Mouse (Mus musculus) liver, adult 10 weeks (tissue): ENCODE data around the gene Slc25a35. TPM values are rescaled to one million over a fixed set of nuclear protein-coding genes. Genes with fewer than 3 reads are reported as not detected.

Source experiments
- polyA plus RNA-seq: library from polyadenylated mRNA; stranded (reverse); fragments of 350-450 nt; fragmentation: Illumina TruSeq; extraction: RNeasy Lipid Tissue Mini Kit (QIAGEN cat#74804); gene quantifications from one replicate; pipeline ENCODE4 v1.2.3, GENCODE M21; 2014; ENCODE audit warnings: low read depth, low replicate concordance

Gene Slc25a35
- polyA plus RNA-seq, result 1.6 TPM

DNA sequence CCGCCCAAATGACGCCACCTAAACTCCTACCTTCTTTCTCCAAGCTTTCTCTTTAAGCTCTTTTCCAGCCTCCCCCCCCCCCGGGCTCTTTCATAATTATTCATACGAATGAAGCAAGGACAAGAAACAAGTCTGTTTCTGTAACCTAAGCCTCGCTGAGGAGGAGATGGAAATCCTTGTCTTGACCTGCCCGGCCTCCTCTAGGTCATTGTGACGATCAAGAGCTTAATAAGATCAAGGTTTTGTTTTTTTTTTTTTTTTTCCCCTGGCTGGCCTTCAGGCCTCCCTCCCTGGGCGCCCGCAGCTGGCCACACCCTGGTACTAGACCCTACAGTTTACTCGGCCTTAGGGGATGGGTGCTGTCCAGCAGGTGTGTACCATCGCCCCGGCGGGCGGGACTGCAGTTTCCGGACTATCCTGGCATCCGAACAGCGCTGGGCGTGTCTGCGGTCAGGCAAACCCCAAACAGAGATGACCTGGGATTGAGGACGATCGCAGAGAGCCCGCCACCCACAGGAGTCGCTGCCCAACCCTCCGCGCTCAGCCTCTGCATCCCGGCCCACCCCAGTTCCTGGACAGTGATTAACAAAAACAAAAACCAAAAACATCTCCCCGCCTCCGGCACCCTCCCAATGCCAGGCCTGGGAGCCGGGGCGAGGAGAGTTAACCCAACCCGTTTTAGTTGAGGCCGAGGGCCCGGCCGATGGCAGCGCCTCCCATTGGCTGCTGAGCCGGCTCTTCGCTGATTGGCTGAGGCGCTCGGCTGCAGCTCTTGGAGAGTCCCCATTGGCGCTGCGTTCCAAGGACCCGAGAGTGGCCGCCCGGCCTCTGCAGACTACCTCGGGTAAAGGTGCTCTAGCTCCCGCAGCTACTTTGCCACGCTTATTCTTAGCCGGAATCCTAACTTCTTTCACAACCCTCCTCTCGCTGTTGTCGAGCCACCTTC is at the start of gene Slc25a35:
Gene Slc25a35 (plus strand): TSS at position 795 of the 946 bp plus-strand sequence.

DNA sequence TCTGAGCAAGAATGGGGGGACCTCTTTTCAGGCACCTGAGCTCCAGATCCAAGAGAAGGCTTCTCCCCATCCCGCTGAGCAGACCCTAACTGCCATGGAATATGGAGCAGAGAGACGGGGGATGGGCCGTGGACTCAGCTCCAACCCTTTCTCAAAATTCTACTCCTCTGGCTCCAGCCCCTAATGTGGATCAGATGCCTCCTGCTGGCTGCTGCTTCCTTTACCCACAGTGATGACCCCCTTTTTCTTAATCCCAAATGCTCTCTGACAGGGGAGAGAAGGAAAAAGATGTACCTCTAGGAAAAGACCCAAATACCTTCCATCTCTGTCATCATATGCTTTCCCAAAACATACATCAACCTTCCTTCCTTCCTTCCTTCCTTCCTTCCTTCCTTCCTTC is 41.0 kb upstream of the Slc25a35 start, which contains the start of gene Odf4:
Gene Odf4 (minus strand): TSS at position 101 of the 400 bp plus-strand sequence.

DNA sequence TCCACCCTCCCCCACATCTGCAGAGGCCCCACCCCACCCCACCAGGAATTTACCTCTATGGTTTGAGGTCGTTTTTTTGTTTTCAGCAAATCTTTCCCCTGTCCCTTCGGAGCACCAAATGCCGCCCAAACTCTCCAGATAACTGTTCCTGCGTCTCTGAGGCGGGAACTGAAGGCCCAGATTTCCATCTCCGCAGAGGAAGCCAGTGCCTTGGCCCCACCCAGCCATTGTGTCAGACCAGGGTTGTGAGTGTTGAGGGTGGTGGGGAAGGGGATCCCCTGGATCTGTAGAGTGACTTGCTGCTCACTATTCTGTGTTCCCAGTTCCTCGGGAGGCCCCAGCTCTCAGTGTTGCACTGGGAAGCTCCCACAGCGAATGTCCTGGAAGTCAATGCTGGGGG is 10.6 kb upstream of the Slc25a35 start, which contains the start of gene Arhgef15:
Gene Arhgef15 (minus strand): TSS at position 173 of the 400 bp plus-strand sequence.

DNA sequence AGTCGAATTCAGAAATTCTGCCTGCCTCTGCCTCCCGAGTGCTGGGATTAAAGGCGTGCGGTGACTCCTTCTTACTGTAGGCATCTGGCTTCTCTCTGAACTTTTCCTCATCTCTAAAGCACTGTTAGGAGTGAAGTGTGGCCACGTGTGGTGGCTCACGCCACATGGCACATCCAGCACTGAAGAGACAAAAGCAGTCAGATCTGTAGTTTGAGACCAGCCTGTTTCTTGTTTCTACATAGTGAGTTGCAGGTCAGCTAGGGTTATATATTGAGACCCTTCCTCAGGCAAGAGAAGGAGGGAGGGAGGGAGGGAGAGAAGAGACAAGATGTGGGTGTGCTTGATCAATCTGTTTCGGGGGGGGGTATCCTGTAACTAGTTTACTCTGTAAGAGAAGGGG is 7.2 kb downstream of the Slc25a35 start, which contains the start of gene Rangrf:
Gene Rangrf (minus strand): TSS at position 101 of the 400 bp plus-strand sequence.

DNA sequence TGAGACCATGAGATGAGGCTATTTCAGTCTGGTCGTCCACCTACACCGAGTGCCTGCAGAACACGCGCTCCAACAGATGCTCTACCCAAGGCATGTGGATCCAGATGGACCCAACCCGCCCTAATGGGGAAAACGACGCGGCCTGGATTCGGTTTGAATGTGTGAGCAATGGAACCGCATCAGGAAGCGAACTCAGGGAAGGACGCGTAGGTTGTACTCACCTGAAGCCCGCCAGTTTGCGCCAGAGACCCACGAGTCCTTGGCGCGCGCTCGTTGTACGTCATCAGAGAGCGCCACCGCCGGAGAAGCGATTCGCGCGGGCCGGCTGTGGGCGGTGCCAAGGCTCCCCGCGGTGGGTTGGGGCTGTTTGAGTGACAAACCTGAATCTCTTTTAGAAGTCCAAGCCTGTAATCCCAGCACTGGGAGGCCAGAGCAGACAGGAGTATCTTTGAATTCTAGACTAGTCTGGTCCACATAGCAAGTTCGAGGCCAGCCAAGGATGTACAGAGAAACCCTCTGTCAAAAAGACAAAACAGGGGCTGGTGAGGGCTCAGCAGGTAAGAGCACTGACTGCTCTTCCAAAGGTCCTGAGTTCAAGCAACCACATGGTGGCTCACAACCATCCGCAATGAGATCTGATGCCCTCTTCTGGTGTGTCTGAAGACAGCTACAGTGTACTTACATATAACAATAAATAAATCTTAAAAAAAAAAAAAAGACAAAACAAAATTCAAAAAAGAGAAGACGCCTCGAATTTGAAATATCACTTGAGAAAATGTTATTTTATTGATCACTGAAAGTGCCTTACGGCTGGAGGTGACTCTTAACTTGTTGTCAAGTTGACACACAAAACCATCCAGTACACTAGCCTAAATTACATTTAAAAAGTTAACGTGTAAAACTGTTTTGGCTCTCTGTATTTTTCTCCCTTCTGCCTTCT is 40.5 kb downstream of the Slc25a35 start, which contains the start of gene Pfas:
Gene Pfas (minus strand): TSS at position 279 of the 940 bp plus-strand sequence.

DNA sequence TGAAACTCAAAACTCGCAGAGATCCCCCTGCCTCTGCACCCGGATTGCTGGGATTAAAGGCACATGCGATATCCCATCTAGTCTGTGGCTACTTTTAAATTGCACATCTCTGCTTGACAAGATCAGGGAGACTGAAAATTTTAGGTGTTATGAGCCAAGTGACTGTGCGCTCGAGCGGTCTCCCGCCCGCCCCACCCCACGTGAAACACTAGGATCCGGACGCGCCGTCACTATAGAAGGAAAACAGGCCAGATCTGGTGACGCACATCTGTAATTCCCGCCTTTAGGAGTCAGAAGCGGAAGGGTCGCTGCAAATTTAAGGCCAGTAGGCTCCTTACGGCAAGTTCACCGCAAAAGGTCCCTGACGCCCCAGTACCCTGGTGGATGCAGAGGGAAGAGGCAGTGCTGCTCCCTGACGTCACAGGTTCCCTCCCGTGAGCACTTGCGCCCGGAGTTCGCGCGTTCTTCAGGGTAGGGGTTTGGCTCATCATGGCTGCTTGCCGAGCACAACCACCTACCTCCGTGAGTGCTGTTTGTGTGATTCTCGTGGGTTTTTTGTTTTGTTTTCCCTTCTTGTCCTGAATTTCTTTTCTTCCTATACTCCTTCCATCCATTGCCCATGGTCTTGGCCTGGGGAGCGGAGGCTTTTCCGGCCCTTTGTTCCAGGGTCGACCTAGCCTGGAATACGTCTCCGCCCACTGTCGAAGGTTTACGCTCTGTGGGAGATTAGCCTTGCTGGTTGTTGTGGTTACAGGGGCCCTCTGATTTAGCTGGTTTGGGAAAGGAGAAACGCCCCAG is 47.9 kb downstream of the Slc25a35 start, which contains the start of gene Ctc1:
Gene Ctc1 (plus strand): TSS at position 268 of the 798 bp plus-strand sequence.

Other genes with a start within 250 kb of the Slc25a35 start
- gene Ndel1, start 96.3 kb upstream of the Slc25a35 start, polyA plus RNA-seq, result 58.9 TPM
- gene Rnf222, start 79.6 kb upstream of the Slc25a35 start, polyA plus RNA-seq, result not detected
- gene Rpl26, start 66.5 kb upstream of the Slc25a35 start, polyA plus RNA-seq, result 134 TPM
- not detected for gene Odf4, start 41.0 kb upstream of the Slc25a35 start, polyA plus RNA-seq
- 2.5 TPM for gene Arhgef15, start 10.7 kb upstream of the Slc25a35 start, polyA plus RNA-seq
- 1.5 TPM for gene Rangrf, start 7.1 kb downstream of the Slc25a35 start, polyA plus RNA-seq
- gene Pfas, start 40.3 kb downstream of the Slc25a35 start, polyA plus RNA-seq, result 2.6 TPM
- gene Ctc1, start 47.8 kb downstream of the Slc25a35 start, polyA plus RNA-seq, result 1.1 TPM
- gene Aurkb, start 77.5 kb downstream of the Slc25a35 start, polyA plus RNA-seq, result not detected
- gene Borcs6, start 91.6 kb downstream of the Slc25a35 start, polyA plus RNA-seq, result 1.4 TPM
- gene Tmem107, start 102.7 kb downstream of the Slc25a35 start, polyA plus RNA-seq, result 0.61 TPM
- gene Vamp2, start 120.4 kb downstream of the Slc25a35 start, polyA plus RNA-seq, result 23.6 TPM
- gene Per1, start 127.1 kb downstream of the Slc25a35 start, polyA plus RNA-seq, result 0.16 TPM
- gene Hes7, start 152.3 kb downstream of the Slc25a35 start, polyA plus RNA-seq, result not detected
- not detected for gene 9130213A22Rik, start 154.5 kb downstream of the Slc25a35 start, polyA plus RNA-seq
- gene Aloxe3, start 157.8 kb downstream of the Slc25a35 start, polyA plus RNA-seq, result not detected
- not detected for gene Alox12b, start 188.9 kb downstream of the Slc25a35 start, polyA plus RNA-seq
- gene Alox8, start 229.7 kb downstream of the Slc25a35 start, polyA plus RNA-seq, result not detected